Mouse (Mus musculus): ENCODE measurements around the gene Zbtb9. TPM values are rescaled to one million over a fixed set of nuclear protein-coding genes. Genes with fewer than 3 reads are reported as not detected.

Gene Zbtb9
- polyA plus RNA-seq, 2 experiments, result 2.6 to 4.0 TPM

GRCm38 (mm10) chr17:27027460-27028283 is 54.7 kb downstream of the Zbtb9 start:
- DNase-seq (ENCODE audit: low read depth in 3 of 3, low spot score in 3 of 3) (peak; percentile 49 to 62 (median 55)), ATAC-seq (ENCODE audit: insufficient read depth) (peak; percentile 40; the same call in 1 of the 2 replicates)
- no peaks in the 10 kb centered on the region; the same call in 1 of the 2 replicates for H3K36me3 ChIP-seq (replicated peaks; ENCODE audit: control insufficient read depth, insufficient read depth, low read depth)
- peak overlapping the region; percentile 80 for H3K9ac ChIP-seq (replicated peaks)
- peaks cover 0 to 12% of the 10 kb centered on the region in 2 experiments for H3K4me1 ChIP-seq (replicated peaks; ENCODE audit: control insufficient read depth in 2 of 2, insufficient read depth in 2 of 2, low read length in 1 of 2)
- 8% methylated on average over 12 of the region's 12 CpGs for WGBS (ENCODE audit: insufficient replicate concordance)
- no peaks in the 10 kb centered on the region for H3K27me3 ChIP-seq (ENCODE audit: control insufficient read depth, insufficient read depth, low read length)
- no peaks in the 10 kb centered on the region for H3K9me3 ChIP-seq (ENCODE audit: control insufficient read depth, low read length)
- H3K4me3 ChIP-seq (ENCODE audit: insufficient read depth in 1 of 2, low read depth in 2 of 2, low read length in 2 of 2), result peak overlapping the region; percentile 65 to 88
- peak overlapping the region; percentile 48 for H3K27ac ChIP-seq
- peak overlapping the region; percentile 77 for H3K4me2 ChIP-seq (ENCODE audit: low read depth)
- TF ChIP-seq EP300 (IDR thresholded peaks at IDR 0.05; ENCODE audit: low read depth), result no peak
- no peak for TF ChIP-seq CTCF (IDR thresholded peaks at IDR 0.05; ENCODE audit: low read depth)

GRCm38 (mm10) chr17:27028284-27028795 is 55.4 kb downstream of the Zbtb9 start:
- WGBS (ENCODE audit: insufficient replicate concordance), result 0% methylated on average over 19 of the region's 19 CpGs
- Histone ChIP-seq H3K4me3 (ENCODE audit: insufficient read depth in 1 of 2, low read depth in 2 of 2, low read length in 2 of 2) (peak overlapping the region; percentile 65 to 88), H3K27ac (peak overlapping the region; percentile 48), H3K9ac (replicated peaks) (peak overlapping the region; percentile 80), H3K36me3 (replicated peaks; ENCODE audit: control insufficient read depth, insufficient read depth, low read depth) (no peaks in the 10 kb centered on the region; the same call in 1 of the 2 replicates), H3K27me3 (ENCODE audit: control insufficient read depth, insufficient read depth, low read length) (no peaks in the 10 kb centered on the region), H3K4me2 (ENCODE audit: low read depth) (peak overlapping the region; percentile 77), H3K4me1 (replicated peaks; ENCODE audit: control insufficient read depth in 2 of 2, insufficient read depth in 2 of 2, low read length in 1 of 2) (peaks cover 0 to 12% of the 10 kb centered on the region in 2 experiments), H3K9me3 (ENCODE audit: control insufficient read depth, low read length) (no peaks in the 10 kb centered on the region)
- DNase-seq (ENCODE audit: low read depth in 3 of 3, low spot score in 3 of 3), result peak; percentile 68 to 72 (median 70)
- TF ChIP-seq EP300 (IDR thresholded peaks at IDR 0.05; ENCODE audit: low read depth) (no peak), CTCF (IDR thresholded peaks at IDR 0.05; ENCODE audit: low read depth) (peak; percentile 94)
- peak; percentile 84 for ATAC-seq (ENCODE audit: insufficient read depth)

GRCm38 (mm10) chr17:27028909-27029308 is 55.9 kb downstream of the Zbtb9 start, which contains the start of gene Bak1:
TSS of gene Bak1 (minus strand) at chr17:27029009.
- H3K27me3 ChIP-seq (ENCODE audit: control insufficient read depth, insufficient read depth, low read length), result no peaks in the 10 kb centered on the region
- H3K27ac ChIP-seq, result peak within 1 kb of the TSS; percentile 48
- ATAC-seq (ENCODE audit: insufficient read depth) (peak; percentile 38; the same call in 1 of the 2 replicates), DNase-seq (ENCODE audit: low read depth in 3 of 3, low spot score in 3 of 3) (no peak)
- 18% methylated on average over 4 of the region's 4 CpGs for WGBS (ENCODE audit: insufficient replicate concordance)
- H3K9ac ChIP-seq (replicated peaks), result peak within 1 kb of the TSS; percentile 80
- H3K4me2 ChIP-seq (ENCODE audit: low read depth), result peak within 1 kb of the TSS; percentile 77
- H3K9me3 ChIP-seq (ENCODE audit: control insufficient read depth, low read length), result no peaks in the 10 kb centered on the region
- peaks cover 0 to 12% of the 10 kb centered on the region in 2 experiments for H3K4me1 ChIP-seq (replicated peaks; ENCODE audit: control insufficient read depth in 2 of 2, insufficient read depth in 2 of 2, low read length in 1 of 2)
- TF ChIP-seq EP300 (IDR thresholded peaks at IDR 0.05; ENCODE audit: low read depth) (no peak), CTCF (IDR thresholded peaks at IDR 0.05; ENCODE audit: low read depth) (no peak)
- H3K4me3 ChIP-seq (ENCODE audit: insufficient read depth in 1 of 2, low read depth in 2 of 2, low read length in 2 of 2), result peak within 1 kb of the TSS; percentile 65 to 88
- H3K36me3 ChIP-seq (replicated peaks; ENCODE audit: control insufficient read depth, insufficient read depth, low read depth), result no peaks in the 10 kb centered on the region; the same call in 1 of the 2 replicates

GRCm38 (mm10) chr17:27029431-27029830 is 56.5 kb downstream of the Zbtb9 start:
- H3K4me3 ChIP-seq (ENCODE audit: insufficient read depth in 1 of 2, low read depth in 2 of 2, low read length in 2 of 2), result no peak overlapping the region
- no peak overlapping the region for H3K4me2 ChIP-seq (ENCODE audit: low read depth)
- DNase-seq (ENCODE audit: low read depth in 3 of 3, low spot score in 3 of 3), result no peak
- ATAC-seq (ENCODE audit: insufficient read depth), result no peak
- H3K9ac ChIP-seq (replicated peaks), result no peak overlapping the region
- H3K27me3 ChIP-seq (ENCODE audit: control insufficient read depth, insufficient read depth, low read length), result no peaks in the 10 kb centered on the region
- H3K4me1 ChIP-seq (replicated peaks; ENCODE audit: control insufficient read depth in 2 of 2, insufficient read depth in 2 of 2, low read length in 1 of 2), result peaks cover 0 to 12% of the 10 kb centered on the region in 2 experiments
- H3K36me3 ChIP-seq (replicated peaks; ENCODE audit: control insufficient read depth, insufficient read depth, low read depth), result no peaks in the 10 kb centered on the region; the same call in 1 of the 2 replicates
- H3K27ac ChIP-seq, result no peak overlapping the region
- 70% methylated on average over 14 of the region's 14 CpGs for WGBS (ENCODE audit: insufficient replicate concordance)
- TF ChIP-seq CTCF (IDR thresholded peaks at IDR 0.05; ENCODE audit: low read depth) (no peak), EP300 (IDR thresholded peaks at IDR 0.05; ENCODE audit: low read depth) (no peak)
- H3K9me3 ChIP-seq (ENCODE audit: control insufficient read depth, low read length), result no peaks in the 10 kb centered on the region

- Histone ChIP-seq H3K27ac (no peak overlapping the region), H3K27me3 (ENCODE audit: control insufficient read depth, insufficient read depth, low read length) (no peaks in the 10 kb centered on the region), H3K9ac (replicated peaks) (no peak overlapping the region), H3K36me3 (replicated peaks; ENCODE audit: control insufficient read depth, insufficient read depth, low read depth) (no peaks in the 10 kb centered on the region; the same call in 1 of the 2 replicates), H3K9me3 (ENCODE audit: control insufficient read depth, low read length) (no peaks in the 10 kb centered on the region), H3K4me1 (replicated peaks; ENCODE audit: control insufficient read depth in 2 of 2, insufficient read depth in 2 of 2, low read length in 1 of 2) (peaks cover 0 to 12% of the 10 kb centered on the region in 2 experiments), H3K4me3 (ENCODE audit: insufficient read depth in 1 of 2, low read depth in 2 of 2, low read length in 2 of 2) (no peak overlapping the region), H3K4me2 (ENCODE audit: low read depth) (no peak overlapping the region)
- no peak for TF ChIP-seq CTCF (IDR thresholded peaks at IDR 0.05; ENCODE audit: low read depth)
- TF ChIP-seq EP300 (IDR thresholded peaks at IDR 0.05; ENCODE audit: low read depth), result no peak
- ATAC-seq (ENCODE audit: insufficient read depth) (no peak), DNase-seq (ENCODE audit: low read depth in 3 of 3, low spot score in 3 of 3) (no peak)
- 79% methylated on average over 4 of the region's 4 CpGs for WGBS (ENCODE audit: insufficient replicate concordance)
Measured at GRCm38 (mm10) chr17:27030896-27031295, 57.9 kb downstream of the Zbtb9 start.

Data from liver, embryonic 14.5 days (tissue).